Mouse (Mus musculus) intestine, postnatal 0 days (tissue): Measurements from ENCODE around the gene Gm10382. TPM values are rescaled to one million over a fixed set of nuclear protein-coding genes. Genes with fewer than 3 reads are reported as not detected.
A peak's percentile ranks its signal among the peaks of the same experiment; 100 is the strongest.
"Not testable (repeated sequence)": the region's sequence is repeated elsewhere in the genome, so short reads cannot be mapped to it uniquely, and the experiment has no call there.

Experiments used
- ATAC-seq: fragments of 200-750 bp; cut with Nextera tagmentation; 2 replicates; pipeline ENCODE4 v1.8.0; 2017; ENCODE audit warnings: mild to moderate bottlenecking, moderate TSS enrichment, moderate library complexity
- H3K27ac ChIP-seq: fragments of 300-500 bp; sonication (generic); 2 replicates; pipeline ENCODE4 v1.5.1; 2014; ENCODE audit warnings: mild to moderate bottlenecking, low read depth, low read length, moderate library complexity
- H3K27me3 ChIP-seq: fragments of 300-500 bp; sonication (generic); replicated peaks from 2 replicates; pipeline ENCODE4 v1.6.1; 2014; ENCODE audit warnings: low read length, mixed read lengths; ENCODE audit not compliant: control insufficient read depth, insufficient read depth
- H3K36me3 ChIP-seq: fragments of 300-500 bp; sonication (generic); 2 replicates; pipeline ENCODE4 v1.6.1; 2014; ENCODE audit warnings: mild to moderate bottlenecking, moderate library complexity; ENCODE audit not compliant: control insufficient read depth, insufficient read depth
- H3K4me1 ChIP-seq: fragments of 300-500 bp; sonication (generic); replicated peaks from 2 replicates; pipeline ENCODE4 v1.6.1; 2014; ENCODE audit warnings: antibody characterized with exemption, low read length, mixed read lengths; ENCODE audit not compliant: control insufficient read depth, insufficient read depth
- H3K4me2 ChIP-seq: fragments of 300-500 bp; sonication (generic); replicated peaks from 2 replicates; pipeline ENCODE4 v1.6.1; 2014; ENCODE audit warnings: low read depth, mild to moderate bottlenecking, moderate library complexity
- H3K4me3 ChIP-seq: fragments of 300-500 bp; sonication (generic); 2 replicates; pipeline ENCODE4 v1.5.1; 2014; ENCODE audit warnings: low read depth, low read length
- H3K9ac ChIP-seq: fragments of 300-500 bp; sonication (generic); 2 replicates; pipeline ENCODE4 v1.6.1; 2014; ENCODE audit warnings: mild to moderate bottlenecking, low read depth, low read length
- H3K9me3 ChIP-seq: fragments of 300-500 bp; sonication (generic); 2 replicates; pipeline ENCODE4 v1.6.1; 2016; ENCODE audit warnings: mixed run types; ENCODE audit not compliant: control insufficient read depth
- CTCF ChIP-seq: sonication (generic); IDR thresholded peaks from 2 replicates; pipeline ENCODE4 v1.5.1; 2016; ENCODE audit warnings: low read depth, mild to moderate bottlenecking, control low read depth, antibody characterized with exemption, moderate library complexity
- WGBS: fragments of 180-500 bp; shearing (Covaris S2); extraction: QIAGEN DNeasy Blood & Tissue Kit; methylation state at CpG from one replicate; pipeline ENCODE4 v1.1.7; 2014; 5-methylcytosine and 5-hydroxymethylcytosine counted together
- polyA plus RNA-seq: library from polyadenylated mRNA; unstranded; fragments of >200 nt; fragmentation: Nextera tagmentation; extraction: Ambion mirVana; gene quantifications from 2 replicates; pipeline ENCODE4 v1.2.1, GENCODE M21; 2015

Gm10382 gene
- polyA plus RNA-seq, 1 experiment from 2014 or later, result 0.16 TPM

DNA sequence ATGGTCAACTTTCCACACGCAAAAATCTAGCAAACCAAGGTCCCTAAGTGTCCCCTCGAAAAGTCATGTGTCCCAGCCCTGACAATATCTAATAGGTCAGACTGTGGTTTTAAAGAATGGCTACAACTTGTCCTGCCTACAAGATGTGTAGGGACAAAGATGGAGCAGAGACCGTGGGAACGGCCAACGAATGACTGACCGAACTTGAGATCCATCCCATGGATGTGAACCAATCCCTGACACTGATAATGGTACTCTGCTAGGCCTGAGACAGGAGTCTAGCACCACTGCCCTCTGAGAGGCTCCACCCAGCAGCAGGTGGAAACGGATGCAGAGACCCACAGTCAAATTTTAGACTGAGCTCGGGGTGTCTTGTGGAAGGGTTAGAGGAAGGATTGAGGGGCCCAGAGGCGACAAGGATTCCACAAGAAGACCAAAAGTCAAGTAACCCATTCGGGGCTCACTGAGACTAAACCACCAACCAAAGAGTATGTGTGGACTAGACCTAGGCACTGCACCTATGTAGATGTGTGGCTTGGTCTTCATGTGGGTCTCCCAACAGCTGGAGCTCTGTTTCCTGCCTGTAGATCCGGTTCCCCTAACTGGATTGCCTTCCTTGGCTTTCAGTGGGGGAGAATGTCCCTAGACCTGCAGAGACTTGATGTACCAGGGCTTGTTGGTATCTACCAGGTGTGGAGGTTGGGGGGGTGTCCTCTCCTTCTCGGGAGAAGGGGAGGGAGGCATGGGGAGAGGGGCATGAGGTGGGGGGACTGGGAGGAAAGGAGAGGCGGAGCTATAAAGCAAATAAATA is 18.1 kb downstream of the Gm10382 start:
- ATAC-seq, result no peak
- Histone ChIP-seq H3K27ac (peak overlapping the region; percentile 83; the same call in 1 of the 2 replicates), H3K36me3 (no peaks in the 10 kb centered on the region), H3K27me3 (no peaks in the 10 kb centered on the region), H3K4me2 (peak overlapping the region; percentile 83), H3K9ac (0 out of 2 replicates have a peak overlapping the region, but pooled peaks have one; percentile 56), H3K4me3 (peak overlapping the region; percentile 59), H3K4me1 (no peaks in the 10 kb centered on the region), H3K9me3 (no peaks in the 10 kb centered on the region)
- 54% methylated on average over 13 of the region's 13 CpGs for WGBS
- no peak for TF ChIP-seq CTCF

DNA sequence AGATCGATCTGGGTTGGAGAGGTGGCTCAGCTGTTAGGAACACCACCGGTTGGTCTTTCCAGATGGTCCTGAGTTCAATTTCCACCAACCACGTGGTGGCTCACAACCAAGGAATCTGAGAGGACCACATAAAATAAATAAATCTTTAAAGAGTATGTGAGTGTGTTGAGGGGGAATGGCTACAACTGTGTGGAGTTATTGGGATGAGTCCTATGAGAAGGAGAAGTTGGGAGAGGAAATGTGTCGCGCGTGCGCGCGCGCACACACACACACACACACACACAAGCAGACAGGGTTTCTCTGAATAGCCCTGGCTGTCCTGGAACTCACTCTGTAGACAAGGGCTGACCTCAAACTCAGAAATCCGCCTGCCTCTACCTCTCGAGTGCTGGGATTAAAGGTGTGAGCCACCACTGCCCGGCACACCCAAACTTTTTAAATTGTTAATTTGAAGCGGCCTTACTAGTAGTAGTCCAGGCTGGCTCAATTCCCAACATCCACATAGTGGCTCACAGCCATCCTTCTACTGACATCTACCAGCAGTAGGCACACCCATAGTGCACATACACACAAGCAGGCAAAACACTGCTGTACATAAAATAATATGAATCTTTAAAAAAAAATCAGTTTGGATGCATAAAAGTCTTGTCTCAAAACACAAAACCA is 18.9 kb downstream of the Gm10382 start:
- no peak overlapping the region for H3K27ac ChIP-seq
- no peak for ATAC-seq
- H3K27me3 ChIP-seq, result no peaks in the 10 kb centered on the region
- H3K4me1 ChIP-seq, result no peaks in the 10 kb centered on the region
- TF ChIP-seq CTCF, result no peak
- no peaks in the 10 kb centered on the region for H3K36me3 ChIP-seq
- H3K4me3 ChIP-seq, result no peak overlapping the region
- no peak overlapping the region for H3K9ac ChIP-seq
- WGBS, result 67% methylated on average over 14 of the region's 14 CpGs
- H3K9me3 ChIP-seq, result no peaks in the 10 kb centered on the region
- H3K4me2 ChIP-seq, result no peak overlapping the region; the same call in 1 of the 2 replicates

DNA sequence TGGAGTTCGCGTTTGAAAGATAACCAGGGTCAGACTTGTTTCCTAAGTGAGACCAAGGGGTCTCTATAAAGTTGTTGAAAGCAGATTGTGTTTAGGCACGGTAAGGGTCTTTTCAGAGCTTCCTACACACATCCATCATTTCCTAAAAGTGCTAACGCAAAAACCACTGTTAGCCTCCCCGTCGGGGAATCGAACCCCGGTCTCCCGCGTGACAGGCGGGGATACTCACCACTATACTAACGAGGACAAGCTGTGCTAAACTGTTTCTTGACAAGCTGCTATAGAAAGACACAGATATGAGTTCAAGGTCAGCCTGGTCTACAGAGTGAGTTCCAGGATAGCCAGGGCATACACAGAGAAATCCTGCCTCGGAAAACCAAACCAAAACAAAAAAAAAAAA is 19.7 kb downstream of the Gm10382 start:
- no peaks in the 10 kb centered on the region for H3K9me3 ChIP-seq
- no peak overlapping the region for H3K9ac ChIP-seq
- TF ChIP-seq CTCF, result no peak
- 0 out of 2 replicates have a peak, but pooled peaks cover 7% of the 10 kb centered on the region for H3K36me3 ChIP-seq
- H3K4me3 ChIP-seq, result peak overlapping the region; percentile 26
- ATAC-seq, result peak; percentile 34
- H3K27ac ChIP-seq, result no peak overlapping the region
- 3% methylated on average over 13 of the region's 13 CpGs for WGBS
- H3K4me1 ChIP-seq, result no peaks in the 10 kb centered on the region
- H3K27me3 ChIP-seq, result no peaks in the 10 kb centered on the region
- H3K4me2 ChIP-seq, result peak overlapping the region; percentile 55

DNA sequence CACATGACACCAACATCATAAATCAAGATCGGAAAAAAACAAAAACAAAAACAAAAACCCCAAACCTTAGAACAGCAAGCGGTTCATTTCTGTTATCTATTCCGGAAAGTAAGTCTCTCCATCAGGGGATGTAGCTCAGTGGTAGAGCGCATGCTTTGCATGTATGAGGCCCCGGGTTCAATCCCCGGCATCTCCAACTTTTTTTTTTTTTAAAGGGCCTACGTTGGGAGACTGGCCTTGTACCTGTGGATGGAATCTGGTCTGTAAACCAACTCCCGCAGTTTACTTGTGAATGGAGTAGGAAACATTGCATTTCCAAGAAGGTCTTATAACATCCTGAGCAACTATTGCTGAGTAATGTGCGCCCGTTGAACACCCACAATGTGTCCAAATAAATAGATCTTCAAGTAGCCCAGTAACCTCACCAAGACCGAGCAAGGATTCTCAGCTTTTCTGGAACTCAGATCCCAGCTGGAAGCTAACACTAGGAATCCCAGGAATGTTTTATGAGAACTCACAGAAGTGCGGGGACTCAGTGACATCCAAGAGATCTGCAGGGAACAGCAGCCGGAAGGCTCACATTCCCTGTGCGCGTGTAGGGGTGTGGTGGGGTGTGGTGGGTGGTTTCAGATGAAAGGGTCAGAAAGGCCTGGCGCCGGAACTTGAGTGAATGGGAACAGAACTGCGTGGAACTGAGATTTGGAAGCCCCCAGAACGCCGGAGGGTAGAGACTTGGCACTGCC is 20.4 kb downstream of the Gm10382 start:
- no peaks in the 10 kb centered on the region for H3K9me3 ChIP-seq
- H3K27me3 ChIP-seq, result no peaks in the 10 kb centered on the region
- H3K4me3 ChIP-seq, result peak overlapping the region; percentile 26
- ATAC-seq, result 0 out of 2 replicates have a peak, but pooled peaks have one; percentile 24
- H3K9ac ChIP-seq, result no peak overlapping the region
- H3K4me1 ChIP-seq, result no peaks in the 10 kb centered on the region
- WGBS, result 9% methylated on average over 20 of the region's 20 CpGs
- H3K4me2 ChIP-seq, result peak overlapping the region; percentile 55
- TF ChIP-seq CTCF, result no peak
- H3K27ac ChIP-seq, result no peak overlapping the region
- H3K36me3 ChIP-seq, result peaks cover 12% of the 10 kb centered on the region; the same call in 1 of the 2 replicates

DNA sequence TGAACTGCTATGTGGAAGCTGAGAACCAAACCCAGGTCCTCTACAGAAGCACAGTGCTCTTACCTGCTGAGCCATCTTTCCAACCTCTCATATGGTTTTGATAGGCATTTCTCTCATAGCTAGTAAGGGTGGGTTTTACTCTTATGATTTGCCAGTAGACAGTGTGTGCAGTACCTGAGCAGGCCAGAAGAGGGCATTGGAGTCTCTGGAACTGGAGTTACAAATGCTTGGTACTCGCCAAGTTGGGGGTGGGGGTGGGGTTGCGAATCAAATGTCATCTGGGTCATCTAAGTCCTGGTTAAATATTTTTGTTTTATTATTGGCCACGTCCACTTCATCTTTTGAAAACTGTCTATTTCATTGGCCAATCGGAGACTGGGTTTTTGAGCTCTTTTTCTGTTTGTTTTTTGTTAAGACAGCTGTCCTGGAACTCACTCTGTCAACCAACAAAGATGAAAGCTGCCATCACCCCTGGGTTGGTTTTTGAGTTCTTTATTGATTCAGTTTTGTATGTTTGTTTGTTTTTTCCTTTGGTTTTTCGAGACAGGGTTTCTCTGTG is 22.9 kb downstream of the Gm10382 start:
- WGBS, result 65% methylated on average over 5 of the region's 5 CpGs
- no peaks in the 10 kb centered on the region for H3K4me1 ChIP-seq
- H3K9ac ChIP-seq, result no peak overlapping the region
- peaks cover 37% of the 10 kb centered on the region for H3K36me3 ChIP-seq
- no peak overlapping the region for H3K27ac ChIP-seq
- no peak overlapping the region for H3K4me3 ChIP-seq
- ATAC-seq, result no peak
- no peak overlapping the region for H3K4me2 ChIP-seq
- peak; percentile 79 for TF ChIP-seq CTCF
- H3K27me3 ChIP-seq, result no peaks in the 10 kb centered on the region
- no peaks in the 10 kb centered on the region for H3K9me3 ChIP-seq

DNA sequence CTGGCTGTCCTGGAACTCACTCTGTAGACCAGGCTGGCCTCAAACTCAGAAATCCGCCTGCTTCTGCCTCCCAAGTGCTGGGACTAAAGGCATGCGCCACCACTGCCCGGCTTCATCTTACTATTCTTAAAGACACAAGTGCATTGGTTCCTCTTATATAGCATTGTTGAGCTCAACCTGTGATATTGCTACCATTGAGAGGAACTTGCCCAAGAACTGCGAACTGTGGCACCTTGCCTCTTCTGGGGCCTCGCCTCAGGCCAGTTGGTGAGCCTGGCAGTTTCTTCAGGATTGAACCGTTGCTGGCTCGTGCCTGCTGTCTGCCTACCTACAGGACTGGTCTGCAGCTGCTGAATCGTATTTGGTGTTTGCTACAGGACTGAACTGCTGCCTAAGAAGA is 23.4 kb downstream of the Gm10382 start:
- not testable (repeated sequence) for ATAC-seq, H3K9ac ChIP-seq, H3K4me3 ChIP-seq, H3K4me2 ChIP-seq, H3K9me3 ChIP-seq, H3K4me1 ChIP-seq, H3K27ac ChIP-seq, H3K27me3 ChIP-seq
- WGBS, result 90% methylated on average over 8 of the region's 8 CpGs
- peaks cover 42% of the 10 kb centered on the region for H3K36me3 ChIP-seq
